Mouse (Mus musculus): ENCODE data around the gene Comtd1. TPM values are rescaled to one million over a fixed set of nuclear protein-coding genes. Genes with fewer than 3 reads are reported as not detected.

The Comtd1 gene
- polyA plus RNA-seq (2016; fragmentation: Nextera tagmentation; extraction: Ambion mirVana), result 13.0 and 16.1 TPM in 2 replicates

DNA sequence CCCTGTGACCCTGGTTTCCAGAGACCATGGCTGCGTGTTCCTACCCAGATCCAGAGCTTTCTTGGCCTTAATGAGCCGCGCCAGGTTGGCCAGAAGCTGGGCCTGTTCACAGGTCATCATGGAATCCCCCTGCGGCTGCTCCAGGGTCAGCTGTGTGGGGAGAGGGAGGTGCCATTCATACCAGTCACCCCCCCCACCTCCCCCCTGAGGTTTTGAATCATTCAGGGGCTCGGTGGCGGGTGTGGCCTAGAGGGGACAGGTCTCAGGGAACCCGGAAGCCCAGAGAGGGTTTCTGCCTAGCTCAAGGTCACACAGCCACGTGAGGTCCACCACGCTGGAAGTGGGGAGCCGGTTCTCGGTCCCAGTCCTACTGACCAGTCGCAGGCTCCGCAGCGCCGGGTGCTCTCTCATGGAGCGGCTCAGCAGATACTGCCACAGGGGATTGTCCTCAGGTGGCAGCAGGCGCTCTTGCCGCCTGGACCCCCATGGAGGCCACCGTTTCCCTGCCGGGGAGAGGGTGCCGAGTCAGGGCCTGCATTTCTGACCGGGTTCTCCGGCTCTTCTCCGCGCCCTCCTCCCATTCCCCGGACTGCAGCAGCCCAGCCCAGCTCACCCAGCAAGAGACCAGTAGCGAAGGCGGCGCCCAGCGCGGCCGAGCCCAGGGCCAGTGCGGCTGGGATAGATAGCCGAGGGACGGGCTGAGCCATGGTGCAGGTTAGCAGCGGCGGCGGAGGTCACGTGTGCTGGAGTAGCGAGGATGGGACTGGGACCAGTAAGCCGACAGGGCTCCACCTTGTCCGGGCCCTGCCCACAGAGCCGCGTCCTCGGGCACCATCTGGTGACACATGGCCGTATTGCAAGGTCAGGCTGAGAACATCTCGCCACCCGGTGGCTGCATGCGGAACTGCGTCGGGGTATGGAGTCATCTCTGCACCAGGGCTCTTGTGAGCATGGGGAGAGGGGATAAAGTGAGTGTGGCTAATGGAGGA lies at the start of gene Comtd1:
Comtd1 (minus strand) TSS at position 812 of the 989 bp plus-strand sequence.
- Histone ChIP-seq H3K27me3 (no peaks in the 10 kb centered on the region), H3K9ac (peak within 1 kb of the TSS; percentile 71), H3K27ac (peak within 1 kb of the TSS; percentile 63; the same call in 1 of the 2 replicates), H3K4me1 (peaks cover 22% of the 10 kb centered on the region), H3K4me3 (replicated peaks) (peak within 1 kb of the TSS; percentile 67), H3K36me3 (replicated peaks) (peaks cover 29% of the 10 kb centered on the region), H3K4me2 (peak within 1 kb of the TSS; percentile 99), H3K9me3 (no peaks in the 10 kb centered on the region)
- WGBS, result under 1% methylated on average over 51 of the region's 51 CpGs
- ATAC-seq (ENCODE audit: low FRiP score), result peak; percentile 90

GRCm38 (mm10) chr14:21892341-21892659 lies 43.5 kb upstream of the Comtd1 start:
- Histone ChIP-seq H3K4me2 (no peak overlapping the region), H3K36me3 (replicated peaks) (no peaks in the 10 kb centered on the region), H3K9me3 (no peaks in the 10 kb centered on the region), H3K4me1 (peaks cover 8% of the 10 kb centered on the region), H3K27ac (no peak overlapping the region), H3K9ac (no peak overlapping the region), H3K27me3 (no peaks in the 10 kb centered on the region), H3K4me3 (replicated peaks) (no peak overlapping the region)
- no peak for ATAC-seq (ENCODE audit: low FRiP score)
- 87% methylated on average over 6 of the region's 6 CpGs for WGBS

GRCm38 (mm10) chr14:21891581-21892340 lies 43.0 kb upstream of the Comtd1 start:
- no peaks in the 10 kb centered on the region for H3K36me3 ChIP-seq (replicated peaks)
- no peak overlapping the region for H3K4me2 ChIP-seq
- H3K9ac ChIP-seq, result no peak overlapping the region
- no peak for ATAC-seq (ENCODE audit: low FRiP score)
- H3K4me3 ChIP-seq (replicated peaks), result no peak overlapping the region
- H3K27me3 ChIP-seq, result no peaks in the 10 kb centered on the region
- H3K27ac ChIP-seq, result no peak overlapping the region
- peaks cover 8% of the 10 kb centered on the region for H3K4me1 ChIP-seq
- no peaks in the 10 kb centered on the region for H3K9me3 ChIP-seq
- 55% methylated on average over 15 of the region's 15 CpGs for WGBS

DNA sequence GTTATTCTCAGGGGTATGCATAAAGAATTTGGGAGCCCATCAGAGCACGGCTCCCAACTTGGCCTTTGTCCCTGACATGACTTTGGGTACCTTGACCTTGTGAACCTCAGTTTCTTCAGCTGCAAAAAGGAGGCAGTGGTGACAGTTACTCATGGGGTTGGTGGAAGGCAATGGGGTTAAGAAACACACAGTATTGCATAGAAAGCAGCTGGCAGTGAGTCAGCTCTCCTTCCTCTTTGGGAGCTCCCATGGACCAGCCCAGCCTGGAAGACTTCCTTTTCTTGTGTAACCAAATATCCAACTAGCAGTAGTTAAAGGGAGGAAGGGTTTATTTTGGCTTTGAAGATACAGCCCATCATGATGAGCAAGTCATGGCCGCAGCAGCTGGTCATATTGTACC lies 41.7 kb upstream of the Comtd1 start:
- Histone ChIP-seq H3K4me1 (peaks cover 8% of the 10 kb centered on the region), H3K4me3 (replicated peaks) (no peak overlapping the region), H3K4me2 (no peak overlapping the region), H3K27ac (no peak overlapping the region), H3K36me3 (replicated peaks) (no peaks in the 10 kb centered on the region), H3K27me3 (no peaks in the 10 kb centered on the region), H3K9me3 (no peaks in the 10 kb centered on the region), H3K9ac (no peak overlapping the region)
- WGBS, result 94% methylated on average over 2 of the region's 2 CpGs
- ATAC-seq (ENCODE audit: low FRiP score), result no peak

GRCm38 (mm10) chr14:21866816-21867215 lies 18.0 kb upstream of the Comtd1 start:
- Histone ChIP-seq H3K9me3 (no peaks in the 10 kb centered on the region), H3K4me3 (replicated peaks) (no peak overlapping the region), H3K4me2 (no peak overlapping the region), H3K27me3 (no peaks in the 10 kb centered on the region), H3K27ac (no peak overlapping the region), H3K4me1 (no peaks in the 10 kb centered on the region), H3K9ac (no peak overlapping the region), H3K36me3 (replicated peaks) (no peaks in the 10 kb centered on the region)
- no peak for ATAC-seq (ENCODE audit: low FRiP score)
- 84% methylated on average over 7 of the region's 7 CpGs for WGBS

DNA sequence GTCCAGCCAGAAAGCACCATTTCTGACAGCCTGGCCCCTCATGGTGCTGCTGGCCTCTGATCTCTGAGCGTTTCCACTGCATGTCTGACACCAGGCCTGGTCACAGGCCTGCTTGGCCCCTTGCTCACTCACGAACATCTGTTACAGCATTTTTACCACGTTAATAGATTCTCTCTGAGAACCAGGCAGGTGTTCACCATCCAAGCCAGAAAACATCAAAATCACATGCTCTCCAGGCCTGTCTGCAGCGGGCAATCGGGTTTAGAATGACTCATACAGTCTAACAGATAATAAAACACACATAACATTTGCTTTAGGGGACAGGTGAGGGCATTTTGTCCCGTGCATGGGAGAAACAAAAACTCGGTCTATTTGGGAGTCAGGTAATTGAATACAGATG lies 17.5 kb upstream of the Comtd1 start:
- Histone ChIP-seq H3K36me3 (replicated peaks) (no peaks in the 10 kb centered on the region), H3K27me3 (no peaks in the 10 kb centered on the region), H3K9me3 (no peaks in the 10 kb centered on the region), H3K4me1 (no peaks in the 10 kb centered on the region), H3K27ac (no peak overlapping the region), H3K9ac (no peak overlapping the region), H3K4me3 (replicated peaks) (no peak overlapping the region), H3K4me2 (no peak overlapping the region)
- WGBS, result 72% methylated on average over 7 of the region's 7 CpGs
- no peak for ATAC-seq (ENCODE audit: low FRiP score)

GRCm38 (mm10) chr14:21856886-21857285 lies 8.1 kb upstream of the Comtd1 start:
- peaks cover 13% of the 10 kb centered on the region; the same call in 1 of the 2 replicates for H3K4me1 ChIP-seq

GRCm38 (mm10) chr14:21855961-21856360 lies 7.2 kb upstream of the Comtd1 start:
- 36% methylated on average over 3 of the region's 3 CpGs for WGBS
- Histone ChIP-seq H3K4me1 (peaks cover 13% of the 10 kb centered on the region; the same call in 1 of the 2 replicates), H3K9me3 (no peaks in the 10 kb centered on the region), H3K4me3 (replicated peaks) (no peak overlapping the region), H3K27ac (no peak overlapping the region), H3K4me2 (no peak overlapping the region), H3K9ac (no peak overlapping the region), H3K27me3 (no peaks in the 10 kb centered on the region), H3K36me3 (replicated peaks) (no peaks in the 10 kb centered on the region)
- ATAC-seq (ENCODE audit: low FRiP score), result no peak

More at GRCm38 (mm10) chr14:21856886-21857285, 8.1 kb upstream of the Comtd1 start:
- H3K4me3 ChIP-seq (replicated peaks), result no peak overlapping the region
- no peak overlapping the region for H3K27ac ChIP-seq
- H3K36me3 ChIP-seq (replicated peaks), result no peaks in the 10 kb centered on the region
- H3K9ac ChIP-seq, result no peak overlapping the region
- no peak for ATAC-seq (ENCODE audit: low FRiP score)
- H3K9me3 ChIP-seq, result no peaks in the 10 kb centered on the region
- WGBS, result 84% methylated on average over 14 of the region's 14 CpGs
- H3K27me3 ChIP-seq, result no peaks in the 10 kb centered on the region
- H3K4me2 ChIP-seq, result no peak overlapping the region

DNA sequence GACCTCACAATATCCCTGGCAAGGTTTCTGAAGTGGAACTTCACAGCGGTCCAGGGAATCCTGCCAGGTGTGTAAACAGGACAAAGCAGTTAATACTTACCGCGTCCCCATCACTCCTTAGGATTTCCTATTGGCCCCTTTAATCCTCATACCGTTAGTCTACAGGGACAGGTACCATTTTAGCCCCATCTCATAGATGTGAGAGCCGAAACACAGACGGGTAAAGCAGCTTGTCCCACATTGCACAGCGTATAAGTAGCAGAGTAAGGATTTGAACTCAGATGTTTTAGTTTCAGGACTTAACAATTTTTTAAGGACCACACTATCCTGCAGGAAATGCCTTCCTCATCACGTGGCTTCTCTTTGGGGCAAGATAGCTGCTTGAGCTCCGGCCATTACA lies 5.5 kb upstream of the Comtd1 start:
- WGBS, result 83% methylated on average over 9 of the region's 9 CpGs
- Histone ChIP-seq H3K36me3 (replicated peaks) (no peaks in the 10 kb centered on the region), H3K4me3 (replicated peaks) (no peak overlapping the region), H3K9ac (no peak overlapping the region), H3K9me3 (no peaks in the 10 kb centered on the region), H3K27ac (no peak overlapping the region), H3K27me3 (no peaks in the 10 kb centered on the region), H3K4me2 (peak overlapping the region; percentile 55), H3K4me1 (peaks cover 13% of the 10 kb centered on the region; the same call in 1 of the 2 replicates)
- ATAC-seq (ENCODE audit: low FRiP score), result no peak

DNA sequence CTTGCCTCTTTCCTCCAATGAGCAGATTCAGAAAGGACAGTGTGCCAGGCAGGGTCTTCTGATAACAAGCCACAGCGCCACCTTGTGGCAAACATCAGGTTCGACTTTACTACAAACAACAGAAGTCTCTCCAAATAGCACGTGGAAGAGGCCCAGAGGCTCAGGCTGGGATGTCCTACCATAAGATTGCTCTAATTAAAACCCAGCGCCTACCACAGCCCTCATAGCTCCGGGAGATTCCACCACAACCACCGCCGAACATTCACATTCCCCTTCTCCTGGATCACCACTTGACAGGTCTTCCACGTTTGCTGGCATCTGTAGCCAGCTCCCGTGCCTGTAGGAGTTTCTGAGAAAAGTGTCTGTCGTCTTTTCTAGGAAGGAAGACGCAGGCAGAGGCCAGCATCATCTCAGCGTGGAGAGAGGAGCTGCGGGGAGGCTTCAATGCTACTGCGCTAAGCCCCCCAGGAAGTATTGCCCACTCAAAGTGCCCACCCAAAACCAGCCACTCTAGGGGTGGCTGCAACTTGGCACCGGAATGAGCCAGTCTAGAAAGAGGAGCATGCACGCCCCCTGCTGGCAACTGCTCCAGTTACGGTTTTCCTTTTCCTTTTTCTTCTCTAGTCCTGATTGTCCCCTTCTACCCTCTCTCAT lies 4.8 kb upstream of the Comtd1 start:
- Histone ChIP-seq H3K36me3 (replicated peaks) (no peaks in the 10 kb centered on the region), H3K4me1 (peaks cover 14% of the 10 kb centered on the region), H3K9me3 (no peaks in the 10 kb centered on the region), H3K4me2 (peak overlapping the region; percentile 55), H3K9ac (no peak overlapping the region), H3K4me3 (replicated peaks) (peak overlapping the region; percentile 27), H3K27me3 (no peaks in the 10 kb centered on the region), H3K27ac (0 out of 2 replicates have a peak overlapping the region, but pooled peaks have one; percentile 46)
- peak; percentile 60; the same call in 1 of the 2 replicates for ATAC-seq (ENCODE audit: low FRiP score)
- WGBS, result 8% methylated on average over 17 of the region's 17 CpGs

GRCm38 (mm10) chr14:21851996-21852791 lies 3.4 kb upstream of the Comtd1 start:
- WGBS, result 87% methylated on average over 16 of the region's 16 CpGs
- no peak for ATAC-seq (ENCODE audit: low FRiP score)
- Histone ChIP-seq H3K9me3 (no peaks in the 10 kb centered on the region), H3K9ac (no peak overlapping the region), H3K4me3 (replicated peaks) (no peak overlapping the region), H3K36me3 (replicated peaks) (no peaks in the 10 kb centered on the region), H3K4me1 (peaks cover 28% of the 10 kb centered on the region), H3K4me2 (no peak overlapping the region), H3K27me3 (no peaks in the 10 kb centered on the region), H3K27ac (no peak overlapping the region)

Data from forebrain, embryonic 12.5 days (tissue).